Mouse (Mus musculus) embryonic facial prominence, embryonic 15.5 days (tissue): ENCODE data around the gene Taf1b. TPM values are rescaled to one million over a fixed set of nuclear protein-coding genes. Genes with fewer than 3 reads are reported as not detected.
"Not testable (repeated sequence)": the region's sequence is repeated elsewhere in the genome, so short reads cannot be mapped to it uniquely, and the experiment has no call there.

Source experiments
- ATAC-seq: fragments of 200-750 bp; cut with Nextera tagmentation; 2 replicates; pipeline ENCODE4 v1.8.0; 2017; ENCODE audit warnings: low read depth, moderate TSS enrichment; ENCODE audit not compliant: insufficient number of reproducible peaks, low FRiP score, low TSS enrichment
- H3K27ac ChIP-seq: fragments of 300-500 bp; sonication (generic); replicated peaks from 2 replicates; pipeline ENCODE4 v1.5.1; 2015; ENCODE audit warnings: mild to moderate bottlenecking, inconsistent platforms
- H3K27me3 ChIP-seq: fragments of 300-500 bp; sonication (generic); 2 replicates; pipeline ENCODE4 v1.6.1; 2015; ENCODE audit warnings: inconsistent platforms
- H3K36me3 ChIP-seq: fragments of 300-500 bp; sonication (generic); 2 replicates; pipeline ENCODE4 v1.6.1; 2015; ENCODE audit warnings: mild to moderate bottlenecking, inconsistent platforms
- H3K4me1 ChIP-seq: fragments of 300-500 bp; sonication (generic); 2 replicates; pipeline ENCODE4 v1.6.1; 2015; ENCODE audit warnings: inconsistent platforms
- H3K4me2 ChIP-seq: fragments of 300-500 bp; sonication (generic); replicated peaks from 2 replicates; pipeline ENCODE4 v1.6.1; 2015; ENCODE audit warnings: mild to moderate bottlenecking, inconsistent platforms
- H3K4me3 ChIP-seq: fragments of 300-500 bp; sonication (generic); replicated peaks from 2 replicates; pipeline ENCODE4 v1.5.1; 2015; ENCODE audit warnings: mild to moderate bottlenecking, inconsistent platforms
- H3K9ac ChIP-seq: fragments of 300-500 bp; sonication (generic); 2 replicates; pipeline ENCODE4 v1.6.1; 2015; ENCODE audit warnings: inconsistent platforms
- H3K9me3 ChIP-seq: fragments of 300-500 bp; sonication (generic); replicated peaks from 2 replicates; pipeline ENCODE4 v1.6.1; 2016; ENCODE audit warnings: inconsistent platforms
- WGBS: fragments of 180-500 bp; shearing (Covaris S2); methylation state at CpG from one replicate; pipeline ENCODE4 v1.1.7; 2015; 5-methylcytosine and 5-hydroxymethylcytosine counted together
- polyA plus RNA-seq: library from polyadenylated mRNA; unstranded; fragments of >200 nt; fragmentation: Nextera tagmentation; extraction: Ambion mirVana; gene quantifications from 2 replicates; pipeline ENCODE4 v1.2.1, GENCODE M21; 2015

Taf1b gene
- polyA plus RNA-seq, result 25.3 and 25.8 TPM in 2 replicates

DNA sequence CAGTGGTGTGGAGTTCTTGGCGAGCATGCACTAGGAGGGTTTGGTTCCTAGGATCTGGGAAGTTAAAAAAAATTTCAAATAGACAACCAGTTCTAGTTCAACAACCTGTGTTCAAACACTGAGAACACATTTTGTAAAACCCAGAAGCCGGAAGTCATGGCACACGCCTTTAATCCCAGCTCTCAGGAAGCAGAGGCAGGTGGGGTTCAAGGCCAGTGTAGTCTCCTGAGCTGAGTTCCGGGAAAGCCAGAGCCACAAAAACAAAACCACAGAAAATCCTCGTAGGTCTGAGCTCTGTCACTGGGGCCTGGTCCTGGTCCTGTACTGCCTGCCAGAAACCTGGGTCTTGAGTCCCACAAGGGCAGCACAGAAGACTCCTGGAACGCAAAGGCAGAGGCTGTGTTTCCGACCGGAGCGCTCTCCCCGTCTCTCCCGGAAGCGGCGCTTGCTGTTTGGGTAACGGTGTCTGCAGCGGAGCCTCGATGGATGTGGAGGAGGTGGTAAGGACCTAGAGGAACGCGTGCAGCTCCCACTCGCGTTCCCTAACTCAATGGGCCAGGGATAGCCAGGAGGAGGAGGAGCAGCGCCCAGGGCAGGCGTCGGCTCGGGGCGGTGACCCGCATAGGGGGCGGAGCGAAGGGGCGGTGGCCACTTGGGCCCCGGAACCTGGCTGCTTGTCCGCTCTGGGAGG lies at the start of gene Taf1b:
TSS of gene Taf1b (plus strand) at position 210 of the 691 bp plus-strand sequence.
- peak within 1 kb of the TSS; percentile 75 for H3K4me3 ChIP-seq
- peak; percentile 82 for ATAC-seq
- H3K36me3 ChIP-seq, result no peaks in the 10 kb centered on the region
- H3K27me3 ChIP-seq, result no peaks in the 10 kb centered on the region
- WGBS, result 8% methylated on average over 31 of the region's 31 CpGs
- peaks cover 4% of the 10 kb centered on the region; the same call in 1 of the 2 replicates for H3K4me1 ChIP-seq
- peak within 1 kb of the TSS; percentile 72 for H3K27ac ChIP-seq
- H3K9ac ChIP-seq, result peak within 1 kb of the TSS; percentile 64
- H3K9me3 ChIP-seq, result no peaks in the 10 kb centered on the region
- peak within 1 kb of the TSS; percentile 56 for H3K4me2 ChIP-seq

DNA sequence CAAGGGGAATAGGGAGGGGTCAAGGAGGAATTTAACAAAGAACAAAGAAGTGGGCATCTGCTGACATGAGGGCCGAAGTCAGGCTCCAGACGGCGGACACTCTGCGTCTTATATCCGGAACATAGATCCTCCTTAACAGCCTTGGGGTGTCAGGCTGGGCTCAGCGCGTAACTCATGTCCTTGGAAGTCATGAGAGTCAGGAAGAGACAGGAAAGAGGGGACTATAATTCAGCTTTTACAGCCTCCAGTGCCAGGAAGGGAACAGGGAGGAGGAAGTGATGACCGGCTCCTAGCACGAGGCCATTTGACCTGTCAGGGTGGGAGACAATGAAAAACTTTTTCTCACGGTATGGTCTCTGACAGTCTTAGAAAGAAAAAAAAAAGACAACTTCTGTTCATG lies 37.8 kb upstream of the Taf1b start:
- no peaks in the 10 kb centered on the region for H3K36me3 ChIP-seq
- 91% methylated on average over 10 of the region's 10 CpGs for WGBS
- no peak overlapping the region for H3K9ac ChIP-seq
- no peak overlapping the region for H3K4me2 ChIP-seq
- H3K27ac ChIP-seq, result no peak overlapping the region
- ATAC-seq, result no peak
- H3K27me3 ChIP-seq, result no peaks in the 10 kb centered on the region
- no peak overlapping the region for H3K4me3 ChIP-seq
- no peaks in the 10 kb centered on the region for H3K9me3 ChIP-seq
- no peaks in the 10 kb centered on the region for H3K4me1 ChIP-seq

DNA sequence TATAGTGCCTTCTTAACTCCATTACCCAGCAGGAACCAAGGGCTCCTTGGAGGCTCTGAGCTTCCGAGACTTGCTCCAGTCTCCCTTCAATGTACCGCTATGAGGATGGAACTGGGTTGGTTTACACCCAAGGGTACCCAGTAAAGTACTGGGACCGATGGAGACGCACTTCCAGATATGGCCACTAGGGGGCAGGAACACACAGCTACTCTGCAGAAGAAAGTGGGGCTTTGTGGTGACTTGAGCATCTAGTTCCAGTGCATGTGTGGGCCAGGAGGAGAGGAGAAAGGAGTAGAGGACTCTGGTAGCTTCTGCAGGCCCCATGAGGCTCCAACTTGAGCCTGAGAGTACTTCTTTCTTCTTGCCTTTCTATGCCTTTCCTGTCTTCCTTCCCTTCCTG lies 36.0 kb upstream of the Taf1b start:
- ATAC-seq, result not testable (repeated sequence)
- 32% methylated on average over 4 of the region's 4 CpGs for WGBS

DNA sequence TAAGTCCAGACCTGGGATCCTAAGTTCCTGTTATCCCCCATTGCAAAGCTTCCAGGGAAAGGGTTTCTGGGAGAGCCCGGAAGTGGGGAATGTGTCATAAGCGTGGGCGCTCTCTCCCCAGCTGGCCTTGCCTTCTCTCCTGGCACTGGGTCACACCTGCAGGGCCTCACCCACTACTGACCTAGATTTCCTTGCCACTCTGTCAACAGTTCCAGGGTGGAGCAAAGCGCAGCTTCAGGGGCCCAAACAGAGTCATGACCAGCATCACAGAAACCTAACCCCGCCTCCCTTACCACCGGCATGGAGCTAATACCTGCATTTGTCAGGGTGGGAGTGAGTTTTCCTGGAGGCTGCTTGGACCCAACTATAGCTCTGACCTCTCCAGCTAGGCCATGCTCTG lies 34.7 kb upstream of the Taf1b start:
- H3K9me3 ChIP-seq, H3K4me1 ChIP-seq, H3K4me2 ChIP-seq, ATAC-seq, H3K36me3 ChIP-seq, H3K27ac ChIP-seq, H3K27me3 ChIP-seq, H3K4me3 ChIP-seq, H3K9ac ChIP-seq: not testable (repeated sequence)
- WGBS, result 76% methylated on average over 6 of the region's 6 CpGs

More for the DNA sequence above, 36.0 kb upstream of the Taf1b start:
- not testable (repeated sequence) for H3K4me2 ChIP-seq, H3K36me3 ChIP-seq, H3K4me1 ChIP-seq, H3K4me3 ChIP-seq, H3K27me3 ChIP-seq, H3K9ac ChIP-seq, H3K9me3 ChIP-seq, H3K27ac ChIP-seq

DNA sequence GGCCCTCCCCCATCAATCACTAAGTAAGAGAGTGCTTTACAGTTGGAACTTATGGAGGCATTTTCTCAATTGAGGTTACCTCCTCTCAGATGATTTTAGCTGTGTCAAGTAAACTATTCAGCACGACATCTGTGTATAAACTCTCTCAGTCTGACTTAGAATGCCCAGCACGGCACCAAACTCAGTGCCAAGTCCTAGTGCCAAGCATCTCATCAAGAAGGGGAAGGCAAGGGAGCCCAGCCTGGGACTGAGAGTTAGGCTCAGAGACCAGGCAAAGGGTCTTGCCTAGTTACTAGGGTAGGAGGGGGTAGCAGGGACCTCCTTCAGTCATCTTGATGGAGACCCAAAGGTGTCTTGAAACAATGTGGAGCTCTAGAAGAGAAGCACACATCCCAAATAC lies 29.2 kb upstream of the Taf1b start:
- no peaks in the 10 kb centered on the region for H3K4me1 ChIP-seq
- no peak overlapping the region for H3K27ac ChIP-seq
- 68% methylated on average over 2 of the region's 2 CpGs for WGBS
- no peak overlapping the region for H3K4me2 ChIP-seq
- no peak overlapping the region for H3K9ac ChIP-seq
- ATAC-seq, result no peak
- no peaks in the 10 kb centered on the region for H3K36me3 ChIP-seq
- H3K9me3 ChIP-seq, result no peaks in the 10 kb centered on the region
- no peaks in the 10 kb centered on the region for H3K27me3 ChIP-seq
- no peak overlapping the region for H3K4me3 ChIP-seq

DNA sequence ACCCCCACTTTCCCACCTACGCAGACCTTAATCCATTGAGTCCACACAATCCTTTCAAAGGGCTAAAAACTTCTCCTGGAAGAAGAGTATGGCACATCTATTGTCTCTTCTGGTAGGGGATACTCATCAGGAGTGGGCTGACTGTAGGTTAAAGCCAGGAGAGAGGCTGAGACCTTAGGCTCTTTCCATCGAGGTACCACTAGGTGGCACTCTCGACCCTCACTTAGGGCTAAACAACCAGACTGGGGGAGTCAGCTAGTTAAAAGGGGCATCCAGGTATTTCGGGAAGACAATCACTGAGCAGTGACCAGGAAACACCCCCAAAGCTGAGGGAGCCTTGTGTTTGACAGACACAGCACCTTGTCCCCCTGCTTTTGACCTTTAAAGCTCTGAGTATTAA lies 27.2 kb upstream of the Taf1b start:
- Histone ChIP-seq H3K36me3 (no peaks in the 10 kb centered on the region), H3K4me3 (no peak overlapping the region), H3K9ac (no peak overlapping the region), H3K9me3 (no peaks in the 10 kb centered on the region), H3K27me3 (no peaks in the 10 kb centered on the region), H3K4me2 (no peak overlapping the region), H3K27ac (no peak overlapping the region), H3K4me1 (no peaks in the 10 kb centered on the region)
- ATAC-seq, result no peak
- WGBS, result 16% methylated on average over 4 of the region's 4 CpGs

DNA sequence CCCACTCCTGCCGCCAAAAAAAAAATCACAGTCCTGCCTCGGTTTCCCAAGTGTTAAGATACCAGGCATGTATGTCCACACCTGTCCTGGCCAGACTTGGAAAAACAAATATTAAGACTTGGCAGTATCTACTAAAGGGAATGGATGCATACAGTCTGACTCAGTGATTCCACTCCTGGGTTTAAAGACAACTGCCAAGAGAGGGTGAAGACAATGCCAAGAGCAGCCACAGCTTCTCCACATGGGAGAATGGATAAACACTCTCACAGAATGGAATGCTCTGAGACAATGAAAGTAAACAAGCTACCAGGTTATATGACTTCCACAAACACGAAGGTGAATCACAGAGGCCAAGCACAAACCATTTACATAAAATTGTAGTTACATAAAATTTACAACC lies 24.9 kb upstream of the Taf1b start:
- Histone ChIP-seq H3K9ac (no peak overlapping the region), H3K27ac (no peak overlapping the region), H3K36me3 (no peaks in the 10 kb centered on the region), H3K9me3 (no peaks in the 10 kb centered on the region), H3K27me3 (no peaks in the 10 kb centered on the region), H3K4me2 (no peak overlapping the region), H3K4me1 (no peaks in the 10 kb centered on the region), H3K4me3 (no peak overlapping the region)
- no peak for ATAC-seq
- WGBS, result 76% methylated on average over 3 of the region's 3 CpGs

DNA sequence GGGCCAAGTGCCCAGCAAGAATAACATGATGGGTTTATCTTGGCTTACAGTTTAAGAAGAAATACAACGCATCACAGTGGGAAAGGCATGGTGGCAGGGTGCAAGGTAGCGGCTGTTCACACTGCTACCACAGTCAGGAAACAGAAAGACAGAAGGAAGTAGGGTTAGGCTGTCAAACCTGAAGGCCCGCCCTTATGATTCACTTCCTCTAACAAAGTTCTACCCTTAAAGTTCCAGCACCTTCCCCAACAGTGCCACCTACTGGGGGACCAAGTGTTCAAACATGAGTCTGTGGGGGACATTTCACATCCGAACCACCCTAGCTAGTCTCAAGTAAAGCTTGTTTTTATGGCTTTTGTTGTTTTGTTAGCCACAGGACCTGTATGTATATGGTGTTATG lies 13.2 kb upstream of the Taf1b start:
- Histone ChIP-seq H3K4me3 (no peak overlapping the region), H3K9ac (no peak overlapping the region), H3K27ac (no peak overlapping the region), H3K4me1 (no peaks in the 10 kb centered on the region), H3K4me2 (no peak overlapping the region), H3K27me3 (no peaks in the 10 kb centered on the region), H3K36me3 (no peaks in the 10 kb centered on the region), H3K9me3 (no peaks in the 10 kb centered on the region)
- WGBS, result 93% methylated on average over 4 of the region's 4 CpGs
- no peak for ATAC-seq

DNA sequence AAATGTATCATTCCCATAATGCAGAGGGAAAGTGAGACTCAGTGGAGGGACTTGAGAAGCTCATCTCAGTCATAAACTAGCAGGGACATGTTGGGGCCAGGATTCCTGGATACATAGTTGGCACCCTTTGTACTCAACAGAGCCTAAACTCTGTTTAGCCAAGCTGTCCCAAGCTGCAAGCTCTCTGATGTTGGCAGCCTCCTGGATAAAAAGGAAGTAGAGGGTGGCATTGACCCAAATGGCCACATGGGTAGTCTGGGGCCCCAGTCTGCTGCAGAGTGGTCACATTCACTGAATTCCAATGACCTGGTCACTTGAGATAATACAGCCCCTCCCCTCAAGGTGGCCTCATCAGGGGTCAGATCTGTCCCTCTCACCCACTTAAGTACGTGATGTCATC lies 11.3 kb upstream of the Taf1b start:
- Histone ChIP-seq H3K36me3 (no peaks in the 10 kb centered on the region), H3K27ac (no peak overlapping the region), H3K4me3 (no peak overlapping the region), H3K9me3 (no peaks in the 10 kb centered on the region), H3K4me1 (no peaks in the 10 kb centered on the region), H3K9ac (no peak overlapping the region), H3K27me3 (no peaks in the 10 kb centered on the region), H3K4me2 (no peak overlapping the region)
- no peak for ATAC-seq
- 84% methylated on average over 1 of the region's 1 CpGs for WGBS

DNA sequence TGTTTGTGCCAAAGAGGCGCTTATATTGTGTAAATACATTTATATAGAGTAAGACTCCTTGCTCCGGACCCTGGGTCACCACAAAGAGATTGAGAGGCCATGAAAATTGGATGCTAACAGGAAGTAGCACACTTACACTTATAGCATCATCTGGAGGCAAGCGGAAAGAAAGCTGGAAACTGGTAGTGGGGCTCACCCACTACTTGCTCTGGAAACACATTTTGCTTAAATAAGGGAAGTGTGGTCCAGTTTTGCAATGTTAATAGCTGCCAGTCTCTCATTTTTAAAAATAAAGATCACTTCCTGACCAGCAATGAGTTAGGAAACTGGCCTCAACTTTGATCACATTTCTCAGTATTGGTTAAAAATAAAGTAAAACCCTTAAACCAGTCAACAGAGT lies 5.7 kb upstream of the Taf1b start:
- 80% methylated on average over 3 of the region's 3 CpGs for WGBS
- not testable (repeated sequence) for H3K36me3 ChIP-seq, H3K4me3 ChIP-seq, H3K4me2 ChIP-seq, H3K9ac ChIP-seq, H3K9me3 ChIP-seq, H3K27me3 ChIP-seq, ATAC-seq, H3K27ac ChIP-seq, H3K4me1 ChIP-seq

DNA sequence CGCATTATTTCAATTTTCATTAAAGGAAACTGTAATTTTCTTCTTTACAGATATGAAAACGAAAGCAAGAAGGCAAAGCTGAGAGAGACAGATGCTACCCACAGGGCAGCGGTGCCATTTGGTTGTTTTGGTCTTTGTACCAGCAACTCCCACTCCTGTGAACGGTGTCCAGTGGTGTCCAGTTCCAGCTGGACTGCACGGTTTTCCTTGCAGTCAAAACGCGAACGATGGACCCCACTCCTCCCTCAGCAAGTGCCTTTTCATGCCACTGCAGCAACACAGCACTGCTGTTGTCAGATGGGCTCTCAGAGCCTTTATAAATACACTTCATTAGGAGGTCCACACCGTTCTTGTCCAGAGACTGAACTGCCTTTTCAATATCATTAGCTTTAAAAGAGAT lies 5.1 kb upstream of the Taf1b start:
- WGBS, result 70% methylated on average over 9 of the region's 9 CpGs
- no peak for ATAC-seq

DNA sequence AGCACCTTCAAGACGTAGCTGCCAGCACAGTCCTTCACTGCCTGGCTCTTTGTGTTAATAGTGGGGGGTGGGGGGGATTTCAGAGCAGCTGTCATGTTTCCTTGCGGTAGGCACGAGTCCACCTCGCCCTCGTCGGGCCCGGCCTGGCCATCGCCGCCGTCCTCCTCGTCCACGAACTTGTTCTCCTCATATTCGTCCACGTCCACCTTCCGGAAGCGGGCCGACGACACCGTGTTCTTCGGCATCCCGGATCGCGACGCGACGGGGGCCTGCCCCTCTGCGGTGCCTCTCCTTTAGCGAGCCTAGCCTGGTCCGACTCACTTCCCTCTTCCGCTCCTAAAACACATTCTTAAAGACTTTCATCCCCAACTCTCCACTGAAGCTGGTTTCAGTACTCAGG lies 4.7 kb upstream of the Taf1b start:
- Histone ChIP-seq H3K4me3 (peak overlapping the region; percentile 22), H3K4me2 (peak overlapping the region; percentile 24), H3K9ac (no peak overlapping the region), H3K27ac (no peak overlapping the region), H3K27me3 (no peaks in the 10 kb centered on the region), H3K4me1 (peaks cover 4% of the 10 kb centered on the region; the same call in 1 of the 2 replicates), H3K9me3 (no peaks in the 10 kb centered on the region), H3K36me3 (no peaks in the 10 kb centered on the region)
- ATAC-seq, result no peak
- WGBS, result 64% methylated on average over 30 of the region's 30 CpGs

More for the DNA sequence above, 5.1 kb upstream of the Taf1b start:
- Histone ChIP-seq H3K9me3 (no peaks in the 10 kb centered on the region), H3K27ac (no peak overlapping the region), H3K4me2 (peak overlapping the region; percentile 24), H3K4me3 (peak overlapping the region; percentile 22; the same call in 1 of the 2 replicates), H3K27me3 (no peaks in the 10 kb centered on the region), H3K4me1 (peaks cover under 1% of the 10 kb centered on the region; the same call in 1 of the 2 replicates), H3K9ac (no peak overlapping the region), H3K36me3 (no peaks in the 10 kb centered on the region)
